Mouse (Mus musculus): Measurements from ENCODE around the gene Vegfd. TPM values are rescaled to one million over a fixed set of nuclear protein-coding genes. Genes with fewer than 3 reads are reported as not detected.

Vegfd gene
- polyA plus RNA-seq, 1 experiment from 2014 or later = 0.51 TPM

- Histone ChIP-seq H3K4me2 (replicated peaks) (no peak overlapping the region), H3K9ac (replicated peaks) (no peak overlapping the region), H3K36me3 (0 out of 2 replicates have a peak, but pooled peaks cover 7% of the 10 kb centered on the region), H3K4me1 (0 out of 2 replicates have a peak, but pooled peaks cover 4% of the 10 kb centered on the region), H3K27ac (replicated peaks) (no peak overlapping the region), H3K9me3 (no peaks in the 10 kb centered on the region), H3K27me3 (peaks cover 8% of the 10 kb centered on the region), H3K4me3 (no peak overlapping the region)
- 77% methylated on average over 1 of the region's 1 CpGs for WGBS
- ATAC-seq (ENCODE audit: low FRiP score, low read depth) = no peak
These were observed 51.6 kb downstream of the Vegfd start for GRCm38 (mm10) chrX:164424821-164425220.

GRCm38 (mm10) chrX:164427295-164427694, 54.1 kb downstream of the Vegfd start:
- Histone ChIP-seq H3K9me3 (no peaks in the 10 kb centered on the region), H3K27ac (replicated peaks) (no peak overlapping the region), H3K9ac (replicated peaks) (no peak overlapping the region), H3K4me3 (no peak overlapping the region), H3K4me1 (no peaks in the 10 kb centered on the region), H3K27me3 (no peaks in the 10 kb centered on the region; the same call in 1 of the 2 replicates), H3K4me2 (replicated peaks) (no peak overlapping the region), H3K36me3 (peaks cover 20% of the 10 kb centered on the region; the same call in 1 of the 2 replicates)
- 93% methylated on average over 4 of the region's 4 CpGs for WGBS
- no peak for ATAC-seq (ENCODE audit: low FRiP score, low read depth)

- H3K4me1 ChIP-seq = no peaks in the 10 kb centered on the region
- no peak for ATAC-seq (ENCODE audit: low FRiP score, low read depth)
- no peak overlapping the region for H3K9ac ChIP-seq (replicated peaks)
- H3K9me3 ChIP-seq = no peaks in the 10 kb centered on the region
- no peaks in the 10 kb centered on the region; the same call in 1 of the 2 replicates for H3K27me3 ChIP-seq
- H3K4me3 ChIP-seq = no peak overlapping the region
- peaks cover 14% of the 10 kb centered on the region; the same call in 1 of the 2 replicates for H3K36me3 ChIP-seq
- H3K4me2 ChIP-seq (replicated peaks) = no peak overlapping the region
- 83% methylated on average over 2 of the region's 2 CpGs for WGBS
- H3K27ac ChIP-seq (replicated peaks) = no peak overlapping the region
These were observed 55.0 kb downstream of the Vegfd start for GRCm38 (mm10) chrX:164428224-164428623.

GRCm38 (mm10) chrX:164430621-164431020, 57.4 kb downstream of the Vegfd start:
- H3K27me3 ChIP-seq = no peaks in the 10 kb centered on the region; the same call in 1 of the 2 replicates
- no peak overlapping the region for H3K4me3 ChIP-seq
- H3K9me3 ChIP-seq = no peaks in the 10 kb centered on the region
- no peak overlapping the region for H3K27ac ChIP-seq (replicated peaks)
- no peak overlapping the region for H3K4me2 ChIP-seq (replicated peaks)
- H3K36me3 ChIP-seq = peaks cover 14% of the 10 kb centered on the region; the same call in 1 of the 2 replicates
- 89% methylated on average over 6 of the region's 6 CpGs for WGBS
- ATAC-seq (ENCODE audit: low FRiP score, low read depth) = no peak
- H3K4me1 ChIP-seq = no peaks in the 10 kb centered on the region
- no peak overlapping the region for H3K9ac ChIP-seq (replicated peaks)

GRCm38 (mm10) chrX:164431133-164431532, 58.0 kb downstream of the Vegfd start:
- 90% methylated on average over 2 of the region's 2 CpGs for WGBS
- Histone ChIP-seq H3K4me1 (no peaks in the 10 kb centered on the region), H3K27ac (replicated peaks) (no peak overlapping the region), H3K4me3 (no peak overlapping the region), H3K36me3 (peaks cover 14% of the 10 kb centered on the region; the same call in 1 of the 2 replicates), H3K9me3 (no peaks in the 10 kb centered on the region), H3K4me2 (replicated peaks) (no peak overlapping the region), H3K9ac (replicated peaks) (no peak overlapping the region), H3K27me3 (peaks cover 3% of the 10 kb centered on the region; the same call in 1 of the 2 replicates)
- ATAC-seq (ENCODE audit: low FRiP score, low read depth) = no peak

- H3K36me3 ChIP-seq = peaks cover 14% of the 10 kb centered on the region; the same call in 1 of the 2 replicates
These were observed 58.4 kb downstream of the Vegfd start for GRCm38 (mm10) chrX:164431541-164431940.

GRCm38 (mm10) chrX:164432682-164433081, 59.5 kb downstream of the Vegfd start:
- no peaks in the 10 kb centered on the region for H3K9me3 ChIP-seq
- H3K36me3 ChIP-seq = peaks cover 14% of the 10 kb centered on the region; the same call in 1 of the 2 replicates
- no peak overlapping the region for H3K9ac ChIP-seq (replicated peaks)

More at GRCm38 (mm10) chrX:164431541-164431940, 58.4 kb downstream of the Vegfd start:
- Histone ChIP-seq H3K9ac (replicated peaks) (no peak overlapping the region), H3K4me3 (no peak overlapping the region), H3K4me2 (replicated peaks) (no peak overlapping the region), H3K27me3 (peaks cover 3% of the 10 kb centered on the region; the same call in 1 of the 2 replicates), H3K4me1 (no peaks in the 10 kb centered on the region), H3K27ac (replicated peaks) (no peak overlapping the region), H3K9me3 (no peaks in the 10 kb centered on the region)
- no peak for ATAC-seq (ENCODE audit: low FRiP score, low read depth)
- whole genome bisulfite sequencing = 89% methylated on average over 6 of the region's 6 CpGs

GRCm38 (mm10) chrX:164436709-164437108, 63.5 kb downstream of the Vegfd start, which contains the start of gene Asb11:
TSS of gene Asb11 (plus strand) at chrX:164436994.
- no peak within 1 kb of the TSS for H3K4me3 ChIP-seq
- H3K36me3 ChIP-seq = peaks cover 5% of the 10 kb centered on the region; the same call in 1 of the 2 replicates
- no peak within 1 kb of the TSS for H3K27ac ChIP-seq (replicated peaks)
- peaks cover 10% of the 10 kb centered on the region; the same call in 1 of the 2 replicates for H3K27me3 ChIP-seq
- no peak for ATAC-seq (ENCODE audit: low FRiP score, low read depth)
- 81% methylated on average over 8 of the region's 8 CpGs for WGBS
- no peak within 1 kb of the TSS for H3K9ac ChIP-seq (replicated peaks)
- H3K9me3 ChIP-seq = no peaks in the 10 kb centered on the region
- no peak within 1 kb of the TSS for H3K4me2 ChIP-seq (replicated peaks)
- H3K4me1 ChIP-seq = no peaks in the 10 kb centered on the region

More at GRCm38 (mm10) chrX:164432682-164433081, 59.5 kb downstream of the Vegfd start:
- WGBS = 94% methylated on average over 9 of the region's 9 CpGs
- Histone ChIP-seq H3K4me2 (replicated peaks) (no peak overlapping the region), H3K27ac (replicated peaks) (no peak overlapping the region), H3K4me3 (no peak overlapping the region), H3K4me1 (no peaks in the 10 kb centered on the region), H3K27me3 (peaks cover 3% of the 10 kb centered on the region; the same call in 1 of the 2 replicates)
- no peak for ATAC-seq (ENCODE audit: low FRiP score, low read depth)

- no peaks in the 10 kb centered on the region for H3K36me3 ChIP-seq
- WGBS = 88% methylated on average over 7 of the region's 7 CpGs
- H3K27ac ChIP-seq (replicated peaks) = no peak overlapping the region
- no peaks in the 10 kb centered on the region for H3K9me3 ChIP-seq
- H3K4me1 ChIP-seq = no peaks in the 10 kb centered on the region
- H3K27me3 ChIP-seq = peaks cover 15% of the 10 kb centered on the region; the same call in 1 of the 2 replicates
- no peak for ATAC-seq (ENCODE audit: low FRiP score, low read depth)
- no peak overlapping the region for H3K4me2 ChIP-seq (replicated peaks)
- H3K4me3 ChIP-seq = no peak overlapping the region
- H3K9ac ChIP-seq (replicated peaks) = no peak overlapping the region
These were observed 66.3 kb downstream of the Vegfd start for GRCm38 (mm10) chrX:164439462-164439861.

GRCm38 (mm10) chrX:164440140-164440539, 67.0 kb downstream of the Vegfd start:
- Histone ChIP-seq H3K4me2 (replicated peaks) (no peak overlapping the region), H3K4me3 (no peak overlapping the region), H3K9ac (replicated peaks) (no peak overlapping the region), H3K27me3 (peaks cover 15% of the 10 kb centered on the region; the same call in 1 of the 2 replicates), H3K9me3 (no peaks in the 10 kb centered on the region), H3K27ac (replicated peaks) (no peak overlapping the region), H3K4me1 (no peaks in the 10 kb centered on the region), H3K36me3 (no peaks in the 10 kb centered on the region)
- 80% methylated on average over 2 of the region's 2 CpGs for WGBS
- no peak for ATAC-seq (ENCODE audit: low FRiP score, low read depth)

- 72% methylated on average over 3 of the region's 3 CpGs for WGBS
- Histone ChIP-seq H3K27me3 (peaks cover 15% of the 10 kb centered on the region; the same call in 1 of the 2 replicates), H3K27ac (replicated peaks) (no peak overlapping the region), H3K4me3 (no peak overlapping the region), H3K36me3 (no peaks in the 10 kb centered on the region), H3K9me3 (no peaks in the 10 kb centered on the region), H3K4me1 (no peaks in the 10 kb centered on the region), H3K9ac (replicated peaks) (no peak overlapping the region), H3K4me2 (replicated peaks) (no peak overlapping the region)
- no peak for ATAC-seq (ENCODE audit: low FRiP score, low read depth)
These were observed 67.5 kb downstream of the Vegfd start for GRCm38 (mm10) chrX:164440703-164441102.

GRCm38 (mm10) chrX:164441306-164441705, 68.1 kb downstream of the Vegfd start:
- Histone ChIP-seq H3K36me3 (no peaks in the 10 kb centered on the region), H3K27ac (replicated peaks) (no peak overlapping the region), H3K9ac (replicated peaks) (no peak overlapping the region), H3K4me2 (replicated peaks) (no peak overlapping the region), H3K4me3 (no peak overlapping the region), H3K9me3 (no peaks in the 10 kb centered on the region), H3K4me1 (no peaks in the 10 kb centered on the region), H3K27me3 (peaks cover 12% of the 10 kb centered on the region; the same call in 1 of the 2 replicates)
- WGBS = 91% methylated on average over 3 of the region's 3 CpGs
- no peak for ATAC-seq (ENCODE audit: low FRiP score, low read depth)

Measured in midbrain, embryonic 12.5 days (tissue).